Mouse (Mus musculus): ENCODE measurements at regions not wholly inside any gene's neighbourhood (a gene's known extent, or its start where the extent isn't known, plus 50 kb on each side); places are given as distances from the start of the nearest gene placed in this dataset.

DNA sequence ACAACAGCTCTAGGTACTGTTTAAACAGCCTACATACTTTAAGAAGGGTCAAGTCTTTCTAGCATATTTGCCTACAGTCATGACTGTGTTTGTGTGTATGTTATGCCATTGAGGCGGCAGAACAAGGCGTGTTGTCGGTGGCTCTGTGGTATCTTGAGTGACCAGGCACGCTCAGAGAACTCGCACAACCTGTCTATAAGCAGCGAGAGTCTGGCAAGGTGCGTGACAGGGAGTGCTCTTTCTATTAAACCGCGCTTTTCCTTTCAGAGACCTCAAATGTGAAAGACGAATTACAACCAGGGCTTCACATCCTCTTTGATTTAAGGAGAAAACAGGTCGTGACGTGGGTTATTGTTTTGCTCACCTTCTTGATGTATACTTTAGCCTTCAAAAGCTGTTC lies 88.2 kb upstream of the Fam3c start:
- H3K4me2 ChIP-seq (ENCODE audit: low read depth, low read length), result no peak overlapping the region
- no peaks in the 10 kb centered on the region for H3K36me3 ChIP-seq (ENCODE audit: insufficient read depth, low read length)
- no peaks in the 10 kb centered on the region for H3K4me1 ChIP-seq (ENCODE audit: insufficient read depth, low read length)
- DNase-seq (ENCODE audit: low spot score) (no peak), ATAC-seq (no peak)
- no peak overlapping the region for H3K27ac ChIP-seq
- no peak overlapping the region for H3K4me3 ChIP-seq (ENCODE audit: low read length)
- no peaks in the 10 kb centered on the region for H3K27me3 ChIP-seq (ENCODE audit: insufficient read depth, low read length)
- 94% methylated on average over 12 of the region's 12 CpGs for WGBS
- H3K9me3 ChIP-seq (ENCODE audit: low read length), result no peaks in the 10 kb centered on the region
- no peak for TF ChIP-seq CTCF (IDR thresholded peaks at IDR 0.05; ENCODE audit: low read depth)
- no peak overlapping the region for H3K9ac ChIP-seq (replicated peaks; ENCODE audit: low read length)

DNA sequence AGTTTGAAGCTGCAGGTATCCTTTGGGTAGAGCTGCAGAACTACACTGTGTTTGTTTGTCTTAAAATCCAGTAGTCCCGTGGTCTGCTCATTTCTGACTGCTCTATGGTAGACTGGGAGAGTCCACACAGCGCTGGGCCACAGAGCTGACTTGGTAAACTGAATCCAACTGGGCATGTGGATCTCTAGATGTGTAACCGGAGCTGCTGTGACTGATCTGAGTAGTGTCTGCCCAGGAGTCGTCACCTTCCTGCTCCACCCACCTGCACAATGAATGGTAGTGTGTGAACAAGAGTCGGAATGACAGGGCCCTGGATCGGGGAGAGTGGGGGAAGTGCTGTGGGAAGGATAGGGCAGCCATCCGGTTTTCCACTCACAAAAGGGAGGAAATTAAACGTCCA lies 87.5 kb upstream of the Fam3c start:
- WGBS, result 54% methylated on average over 8 of the region's 8 CpGs
- Histone ChIP-seq H3K36me3 (ENCODE audit: insufficient read depth, low read length) (no peaks in the 10 kb centered on the region), H3K9me3 (ENCODE audit: low read length) (no peaks in the 10 kb centered on the region), H3K27me3 (ENCODE audit: insufficient read depth, low read length) (no peaks in the 10 kb centered on the region), H3K27ac (no peak overlapping the region), H3K9ac (replicated peaks; ENCODE audit: low read length) (no peak overlapping the region), H3K4me1 (ENCODE audit: insufficient read depth, low read length) (no peaks in the 10 kb centered on the region), H3K4me3 (ENCODE audit: low read length) (no peak overlapping the region), H3K4me2 (ENCODE audit: low read depth, low read length) (no peak overlapping the region)
- DNase-seq (ENCODE audit: low spot score), result no peak
- TF ChIP-seq CTCF (IDR thresholded peaks at IDR 0.05; ENCODE audit: low read depth), result no peak
- peak; percentile 29; the same call in 1 of the 2 replicates for ATAC-seq

DNA sequence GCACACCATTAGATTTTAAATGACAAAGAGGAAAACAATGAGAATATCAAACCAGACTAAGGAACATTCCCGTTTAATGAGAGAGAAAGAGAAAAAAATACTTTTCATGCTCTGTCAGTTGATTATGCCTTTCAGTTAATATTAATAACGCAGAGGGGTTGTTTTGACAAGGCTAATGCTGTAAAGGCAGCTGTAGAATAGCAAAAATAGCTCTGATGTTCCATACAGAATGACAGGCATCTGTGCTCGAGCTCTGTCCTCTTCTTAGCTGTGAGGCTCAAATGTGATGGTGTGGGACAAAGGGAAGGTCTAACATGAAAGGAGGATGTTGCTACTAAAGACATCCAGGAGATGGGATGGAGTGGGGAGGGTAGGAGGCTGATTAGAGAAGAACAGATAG lies 87.1 kb upstream of the Fam3c start:
- H3K27me3 ChIP-seq (ENCODE audit: insufficient read depth, low read length), result no peaks in the 10 kb centered on the region
- no peaks in the 10 kb centered on the region for H3K9me3 ChIP-seq (ENCODE audit: low read length)
- no peak overlapping the region for H3K27ac ChIP-seq
- no peak for TF ChIP-seq CTCF (IDR thresholded peaks at IDR 0.05; ENCODE audit: low read depth)
- no peak for DNase-seq (ENCODE audit: low spot score)
- H3K4me3 ChIP-seq (ENCODE audit: low read length), result no peak overlapping the region
- H3K4me1 ChIP-seq (ENCODE audit: insufficient read depth, low read length), result no peaks in the 10 kb centered on the region
- H3K36me3 ChIP-seq (ENCODE audit: insufficient read depth, low read length), result no peaks in the 10 kb centered on the region
- WGBS, result 64% methylated on average over 3 of the region's 3 CpGs
- peak; percentile 27; the same call in 1 of the 2 replicates for ATAC-seq
- no peak overlapping the region for H3K9ac ChIP-seq (replicated peaks; ENCODE audit: low read length)
- H3K4me2 ChIP-seq (ENCODE audit: low read depth, low read length), result no peak overlapping the region

DNA sequence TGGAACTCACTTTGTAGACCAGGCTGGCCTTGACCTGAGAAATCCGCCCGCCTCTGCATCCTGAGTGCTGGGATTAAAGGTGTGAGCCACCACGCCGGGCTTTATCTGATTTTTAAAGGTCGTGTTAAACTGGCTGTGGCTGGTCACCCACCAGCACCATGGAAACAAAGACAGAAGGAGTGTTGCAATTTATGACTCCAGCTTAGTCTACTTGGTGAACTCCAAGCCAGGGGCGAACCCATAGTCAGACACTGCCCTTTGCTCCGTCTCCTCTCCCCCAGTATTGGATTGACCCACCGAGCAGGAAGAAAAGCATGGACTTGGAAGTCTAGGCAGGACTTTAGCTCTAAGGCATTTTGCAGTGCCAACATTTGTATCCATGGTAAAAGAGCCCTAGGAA lies 86.5 kb upstream of the Fam3c start:
- H3K9ac ChIP-seq (replicated peaks; ENCODE audit: low read length), result no peak overlapping the region
- no peak overlapping the region for H3K4me3 ChIP-seq (ENCODE audit: low read length)
- ATAC-seq (no peak), DNase-seq (ENCODE audit: low spot score) (no peak)
- H3K4me1 ChIP-seq (ENCODE audit: insufficient read depth, low read length), result no peaks in the 10 kb centered on the region
- H3K36me3 ChIP-seq (ENCODE audit: insufficient read depth, low read length), result no peaks in the 10 kb centered on the region
- H3K27me3 ChIP-seq (ENCODE audit: insufficient read depth, low read length), result no peaks in the 10 kb centered on the region
- no peaks in the 10 kb centered on the region for H3K9me3 ChIP-seq (ENCODE audit: low read length)
- no peak overlapping the region for H3K27ac ChIP-seq
- no peak for TF ChIP-seq CTCF (IDR thresholded peaks at IDR 0.05; ENCODE audit: low read depth)
- no peak overlapping the region for H3K4me2 ChIP-seq (ENCODE audit: low read depth, low read length)
- 83% methylated on average over 8 of the region's 8 CpGs for WGBS

DNA sequence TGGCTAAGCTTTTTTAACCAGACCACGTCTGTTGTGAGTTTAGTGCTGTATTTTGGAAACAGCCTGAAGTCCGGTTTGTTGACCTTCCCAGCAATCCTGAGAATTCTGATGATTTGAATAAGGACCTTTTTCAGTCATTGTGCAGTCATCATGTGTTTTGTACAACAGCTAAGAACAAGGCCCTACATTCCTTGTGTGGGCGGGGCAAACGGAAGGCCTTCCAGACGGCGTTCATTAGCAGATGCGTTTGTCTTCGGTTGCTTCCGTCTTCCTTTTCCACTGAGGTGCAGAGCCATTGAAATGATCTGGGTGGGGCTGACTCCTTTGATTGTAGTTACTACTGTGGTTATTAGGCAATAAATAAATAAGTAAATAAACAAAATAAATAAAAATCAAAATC lies 83.8 kb upstream of the Fam3c start:
- DNase-seq (ENCODE audit: low spot score), result no peak
- Histone ChIP-seq H3K4me2 (ENCODE audit: low read depth, low read length) (no peak overlapping the region), H3K27me3 (ENCODE audit: insufficient read depth, low read length) (no peaks in the 10 kb centered on the region), H3K9ac (replicated peaks; ENCODE audit: low read length) (no peak overlapping the region), H3K36me3 (ENCODE audit: insufficient read depth, low read length) (no peaks in the 10 kb centered on the region), H3K4me1 (ENCODE audit: insufficient read depth, low read length) (no peaks in the 10 kb centered on the region), H3K4me3 (ENCODE audit: low read length) (no peak overlapping the region), H3K9me3 (ENCODE audit: low read length) (no peaks in the 10 kb centered on the region), H3K27ac (no peak overlapping the region)
- no peak for TF ChIP-seq CTCF (IDR thresholded peaks at IDR 0.05; ENCODE audit: low read depth)
- no peak for ATAC-seq
- 91% methylated on average over 9 of the region's 9 CpGs for WGBS

DNA sequence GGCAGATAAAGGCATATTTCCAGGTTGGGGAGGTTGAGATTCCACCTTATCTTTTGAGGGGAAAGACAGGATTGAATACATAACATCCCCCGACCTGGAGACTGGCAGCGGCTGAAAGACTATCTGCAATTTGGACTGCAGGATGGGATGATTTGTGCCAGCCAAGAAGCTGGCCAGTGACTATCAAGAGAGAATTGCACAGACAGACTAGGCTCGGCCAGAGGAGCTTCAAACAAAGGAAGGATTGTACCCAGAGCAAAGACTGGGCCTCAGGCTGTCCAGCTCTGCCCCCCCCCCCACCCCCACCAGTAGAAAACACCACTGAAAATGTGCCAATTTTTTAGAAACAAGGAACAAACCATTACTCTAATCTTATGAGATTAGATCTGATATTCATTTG lies 73.0 kb upstream of the Fam3c start:
- no peak overlapping the region for H3K4me3 ChIP-seq (ENCODE audit: low read length)
- no peaks in the 10 kb centered on the region for H3K4me1 ChIP-seq (ENCODE audit: insufficient read depth, low read length)
- 41% methylated on average over 3 of the region's 3 CpGs for WGBS
- no peak overlapping the region for H3K9ac ChIP-seq (replicated peaks; ENCODE audit: low read length)
- no peaks in the 10 kb centered on the region for H3K27me3 ChIP-seq (ENCODE audit: insufficient read depth, low read length)
- H3K27ac ChIP-seq, result peak overlapping the region; percentile 62; the same call in 1 of the 2 replicates
- no peaks in the 10 kb centered on the region for H3K36me3 ChIP-seq (ENCODE audit: insufficient read depth, low read length)
- DNase-seq (ENCODE audit: low spot score), result peak; percentile 66
- no peaks in the 10 kb centered on the region for H3K9me3 ChIP-seq (ENCODE audit: low read length)
- no peak overlapping the region for H3K4me2 ChIP-seq (ENCODE audit: low read depth, low read length)
- peak; percentile 96 for ATAC-seq
- TF ChIP-seq CTCF (IDR thresholded peaks at IDR 0.05; ENCODE audit: low read depth), result no peak

DNA sequence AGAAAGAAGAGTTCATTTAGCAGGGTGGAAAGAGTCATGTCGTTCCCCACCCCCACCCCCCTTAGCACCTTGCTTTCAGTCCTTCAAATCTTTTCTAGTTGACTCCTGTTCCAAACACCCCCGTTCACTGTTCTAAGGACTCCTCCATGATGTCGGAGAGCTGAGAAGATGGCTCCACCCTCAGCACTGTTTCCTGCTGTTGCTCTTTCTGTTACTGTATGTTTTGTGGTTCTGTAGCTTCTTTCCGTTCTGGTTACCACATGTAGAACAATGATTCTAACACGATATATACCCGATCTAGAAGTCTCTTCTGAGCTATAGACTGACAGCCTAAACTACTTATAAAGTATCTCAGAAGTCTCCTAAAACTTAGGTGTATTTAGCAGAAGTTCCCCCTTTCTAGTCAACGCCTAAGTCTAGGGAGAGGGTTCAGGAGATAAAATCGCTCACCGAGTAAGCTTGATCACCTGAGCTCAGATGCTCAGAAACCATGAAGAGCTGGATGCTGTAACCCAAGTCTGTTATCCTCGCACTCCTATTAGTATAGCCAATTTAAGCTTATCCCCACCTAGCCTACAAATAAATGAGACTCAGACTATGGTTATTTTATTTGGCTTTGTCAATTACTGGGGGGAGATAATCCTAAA lies 68.2 kb upstream of the Fam3c start:
- Histone ChIP-seq H3K4me2 (ENCODE audit: low read depth, low read length) (no peak overlapping the region), H3K27me3 (ENCODE audit: insufficient read depth, low read length) (no peaks in the 10 kb centered on the region), H3K4me3 (ENCODE audit: low read length) (no peak overlapping the region), H3K4me1 (ENCODE audit: insufficient read depth, low read length) (no peaks in the 10 kb centered on the region), H3K27ac (no peak overlapping the region), H3K9me3 (ENCODE audit: low read length) (no peaks in the 10 kb centered on the region), H3K36me3 (ENCODE audit: insufficient read depth, low read length) (no peaks in the 10 kb centered on the region), H3K9ac (replicated peaks; ENCODE audit: low read length) (no peak overlapping the region)
- 89% methylated on average over 10 of the region's 10 CpGs for WGBS
- no peak for TF ChIP-seq CTCF (IDR thresholded peaks at IDR 0.05; ENCODE audit: low read depth)
- DNase-seq (ENCODE audit: low spot score), result no peak
- no peak for ATAC-seq

Data from hindbrain, postnatal 0 days (tissue).